Mouse (Mus musculus) gastrocnemius, adult 8-10 months (tissue): Measurements from ENCODE around the gene F2rl3. TPM values are rescaled to one million over a fixed set of nuclear protein-coding genes. Genes with fewer than 3 reads are reported as not detected.

ENCODE experiments used
- DNase-seq, 2 experiments: peaks; one replicate each; pipeline ENCODE4 v3.0.0; 2022; ENCODE audit warnings: low spot score in 2 of 2
- total RNA-seq, 4 experiments: library from RNA; stranded (reverse); gene quantifications; 2 replicates each; pipeline ENCODE4 v1.2.4; 2022

The F2rl3 gene
- 1 to 10 TPM; 1.1 to 2.0 (median 1.6) TPM for total RNA-seq

DNA sequence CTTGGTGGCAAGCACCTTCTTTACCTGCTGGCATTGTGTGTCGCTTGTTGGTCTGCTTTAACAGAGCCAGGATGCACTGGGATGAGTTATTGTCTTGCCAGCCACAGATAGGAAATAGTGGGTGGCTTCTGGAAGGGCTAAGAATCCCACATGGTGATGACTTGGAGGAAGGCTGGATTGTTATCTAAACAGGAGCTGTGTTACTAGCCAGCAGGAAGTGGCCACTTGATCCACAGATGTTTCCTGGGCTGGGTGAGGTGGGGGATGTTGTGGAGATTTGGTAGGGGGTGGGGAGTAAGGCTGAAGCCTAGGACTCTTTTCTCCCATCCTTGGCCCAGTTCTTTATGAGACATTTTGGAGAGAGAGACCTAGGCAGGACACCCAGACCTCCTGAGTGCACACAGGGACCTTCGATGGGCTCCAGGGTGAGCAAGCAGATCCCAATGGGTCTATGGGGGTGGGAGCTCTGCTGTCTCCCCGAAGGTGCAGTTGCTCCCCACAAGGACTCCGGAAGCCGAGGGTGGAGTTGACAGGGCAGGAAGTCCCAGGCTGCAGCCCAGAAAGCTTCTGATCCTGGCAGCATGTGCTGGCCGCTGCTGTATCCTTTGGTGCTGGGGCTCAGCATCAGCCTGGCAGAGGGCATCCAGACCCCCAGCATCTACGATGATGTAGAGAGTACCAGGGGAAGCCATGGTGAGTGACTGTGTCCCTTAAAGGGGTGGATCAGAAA, at the start of gene F2rl3:
F2rl3 (plus strand) TSS at position 559 of the 730 bp plus-strand sequence.
- no peak for DNase-seq

DNA sequence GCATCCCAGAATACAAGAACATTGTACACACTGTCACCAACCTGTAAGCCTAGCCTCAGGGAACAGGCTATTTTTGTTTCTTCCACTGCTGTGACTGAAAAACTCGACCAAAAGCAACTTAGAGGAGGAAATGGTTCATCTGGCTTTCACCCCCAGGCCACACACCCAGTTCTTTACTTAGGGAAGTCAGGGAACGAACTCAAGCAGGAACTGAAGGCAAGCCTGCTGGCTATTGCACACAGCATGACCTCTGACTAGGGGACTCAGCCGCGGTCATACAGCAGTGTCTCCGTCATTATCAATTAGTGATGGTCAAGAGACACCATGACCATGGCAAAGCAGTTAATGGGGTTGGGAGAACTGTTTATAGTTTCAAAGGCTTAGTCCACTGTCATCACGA, 49.1 kb upstream of the F2rl3 start:
- DNase-seq = no peak

DNA sequence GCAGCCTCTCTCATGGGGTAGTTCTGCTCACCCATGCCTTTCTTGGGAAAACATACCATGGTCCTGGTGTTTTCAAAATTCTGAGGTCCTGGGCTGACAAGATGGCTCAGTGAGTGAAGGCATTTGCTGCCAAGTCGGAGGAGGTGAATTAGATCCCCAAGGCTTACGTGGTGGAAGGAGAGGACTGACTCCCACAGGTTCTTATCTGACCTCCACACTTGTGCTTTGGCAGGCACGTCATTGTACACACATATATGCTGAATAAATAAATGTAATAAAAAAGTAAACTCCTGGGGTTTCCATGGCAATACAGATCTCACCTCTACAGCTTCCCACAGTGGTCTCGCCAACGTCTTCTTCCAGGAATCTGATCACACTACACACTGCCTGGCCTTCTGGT, 45.1 kb upstream of the F2rl3 start:
- no peak for DNase-seq

DNA sequence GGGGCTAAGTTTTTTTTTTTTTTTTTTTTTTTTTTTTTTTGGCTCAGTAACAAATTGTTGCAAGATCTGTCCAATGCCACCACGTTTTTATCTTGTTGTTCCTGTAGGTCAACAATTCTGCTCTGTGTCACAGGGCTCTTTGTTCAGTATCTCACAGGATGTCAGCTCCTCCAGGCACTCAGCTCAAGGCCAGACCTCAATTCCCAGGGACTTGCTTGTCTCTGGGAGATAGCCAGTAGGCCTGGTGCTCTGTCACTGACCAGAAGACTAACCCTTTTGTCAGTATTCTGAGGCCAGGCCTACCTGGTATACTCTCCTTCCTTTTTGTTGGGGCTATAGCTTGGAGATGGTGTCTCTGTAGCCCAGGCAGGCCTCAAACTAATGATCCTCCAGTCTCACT, 41.1 kb upstream of the F2rl3 start:
- no peak for DNase-seq

DNA sequence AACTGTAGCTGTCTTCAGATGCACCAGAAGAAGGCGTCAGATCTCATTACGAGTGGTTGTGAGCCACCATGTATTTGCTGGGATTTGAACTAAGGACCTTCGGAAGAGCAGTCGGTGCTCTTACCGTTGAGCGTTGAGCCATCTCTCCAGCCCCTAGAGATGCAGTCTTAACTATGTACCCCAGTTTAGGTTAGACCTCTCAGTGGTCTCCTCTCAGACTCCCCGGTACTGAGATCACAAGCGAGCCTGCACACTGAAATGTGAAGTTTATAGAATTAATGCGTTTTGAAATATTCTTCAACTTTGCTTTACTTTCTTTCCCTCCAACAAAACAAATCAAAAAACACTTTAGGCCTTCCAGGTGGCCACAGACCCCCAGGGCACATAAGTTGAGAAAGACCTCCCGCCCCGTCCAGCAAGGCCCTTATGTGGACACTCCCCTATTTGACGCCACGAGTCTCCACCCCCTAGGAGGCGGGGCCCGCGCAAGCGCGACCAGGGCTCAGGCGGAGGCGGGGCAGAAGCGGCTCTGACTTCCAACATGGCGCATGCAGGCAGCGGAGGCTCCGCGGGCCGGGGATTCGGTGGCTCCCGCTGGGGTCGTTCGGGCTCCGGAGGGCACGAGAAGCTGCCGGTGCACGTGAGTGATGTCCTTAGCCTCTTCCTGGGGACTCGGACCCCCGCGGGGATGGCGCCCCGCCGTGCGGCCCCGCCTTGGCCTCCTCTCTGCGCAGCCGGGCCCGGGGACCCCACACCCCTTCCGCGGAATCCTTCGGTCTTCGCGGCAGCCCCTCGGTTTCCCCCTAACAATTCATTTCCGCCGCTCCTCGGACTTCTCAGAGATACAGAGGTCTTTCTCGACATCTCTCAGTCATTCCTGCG, 38.7 kb upstream of the F2rl3 start, which contains the start of gene Sin3b:
Sin3b (plus strand) TSS at position 517 of the 882 bp plus-strand sequence.
- DNase-seq = peak; percentile 92 to 93

DNA sequence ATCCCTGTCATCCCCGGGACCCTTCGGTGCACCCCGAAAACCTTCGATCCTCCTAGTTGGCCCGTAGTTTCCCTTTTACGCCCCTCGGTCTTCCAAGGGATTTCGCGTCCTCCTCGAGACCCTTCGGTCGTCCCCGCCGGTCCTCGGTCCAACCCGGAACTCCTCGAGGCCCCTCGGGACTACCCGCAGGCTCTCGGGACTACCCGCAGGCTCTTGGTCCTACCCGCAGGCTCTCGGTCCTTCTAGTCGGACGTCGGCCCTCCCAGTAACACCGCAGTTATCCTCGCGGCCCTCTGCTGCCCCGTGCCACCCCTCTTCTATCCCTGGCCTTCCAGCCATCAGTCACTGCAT, 38.1 kb upstream of the F2rl3 start:
- no peak for DNase-seq

DNA sequence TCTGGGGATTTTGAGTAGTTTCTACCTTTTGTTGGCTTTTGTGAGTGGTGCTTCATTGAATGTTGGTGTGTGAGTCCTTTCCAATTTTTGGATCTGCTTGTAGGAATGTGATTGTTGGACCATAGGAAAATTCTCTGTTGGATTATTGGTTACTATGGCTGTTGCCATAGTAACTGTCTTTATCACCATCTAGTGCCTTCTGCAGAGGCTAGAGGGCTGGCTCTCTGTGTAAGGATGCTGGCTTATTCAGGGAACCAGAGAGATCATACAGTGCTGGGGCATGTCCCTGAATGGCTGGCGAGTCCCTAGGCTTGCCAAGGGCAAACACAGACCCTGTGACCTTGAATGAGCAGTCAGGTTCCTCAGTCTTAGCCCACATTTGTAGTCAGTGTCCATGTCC, 33.0 kb upstream of the F2rl3 start:
- no peak for DNase-seq

DNA sequence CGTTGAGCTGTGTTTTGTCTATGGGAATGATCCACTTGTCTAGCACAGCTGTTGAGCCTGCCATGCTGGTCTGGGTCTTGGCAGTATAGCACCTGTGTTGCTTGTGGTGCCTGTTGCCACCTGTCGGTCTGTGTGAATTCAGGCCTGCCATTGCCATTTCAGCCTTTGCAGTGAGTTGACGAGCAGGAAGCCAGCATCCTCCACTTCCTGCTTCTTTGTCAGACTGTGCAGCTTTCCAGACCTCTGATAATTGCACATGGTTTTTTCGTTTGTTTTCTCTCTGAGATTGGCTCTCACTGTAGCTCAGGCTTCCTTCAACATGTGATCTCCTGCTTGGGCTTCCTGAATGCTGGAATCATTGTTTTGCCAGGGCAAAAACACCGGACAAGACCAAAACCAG, 26.7 kb upstream of the F2rl3 start:
- no peak for DNase-seq

DNA sequence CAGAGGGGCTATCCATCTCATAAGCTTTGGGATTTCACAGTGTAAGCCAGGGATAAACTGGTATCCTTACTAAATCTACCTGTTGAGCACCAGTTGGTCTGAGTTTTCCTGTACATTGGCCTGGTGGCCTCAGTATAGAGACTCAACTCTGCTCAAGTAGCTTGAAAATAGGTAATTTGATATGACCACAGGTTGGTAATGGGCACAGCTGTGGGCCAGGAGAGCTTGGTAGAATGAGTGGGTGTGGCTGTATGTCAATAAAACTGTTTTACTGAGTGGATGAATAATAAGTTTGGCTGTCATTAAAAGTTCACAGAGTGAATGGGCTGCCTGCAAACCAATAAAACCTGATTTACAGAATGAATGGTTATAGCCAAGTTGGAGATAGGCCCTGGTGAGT, 24.8 kb upstream of the F2rl3 start:
- no peak for DNase-seq

DNA sequence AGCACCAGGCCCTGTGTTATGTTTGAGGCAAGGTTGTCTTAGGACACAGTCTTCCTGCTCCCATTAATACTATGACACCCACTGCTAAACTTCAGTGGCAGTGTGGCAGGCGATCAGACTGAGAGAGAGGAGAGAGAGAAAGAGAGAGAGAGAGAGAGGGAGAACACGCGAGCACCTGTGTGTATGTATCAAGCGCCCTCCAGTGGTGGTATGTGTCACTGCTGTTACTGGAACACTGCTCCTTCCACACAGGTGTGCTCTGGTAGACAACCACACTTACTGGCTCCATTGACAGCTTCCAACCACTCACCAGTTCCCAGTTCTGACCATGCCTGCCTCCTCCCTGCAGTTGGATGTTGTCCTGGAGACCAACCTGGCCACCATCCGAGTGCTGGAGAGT, 15.6 kb upstream of the F2rl3 start:
- peak; percentile 10 to 24 for DNase-seq

DNA sequence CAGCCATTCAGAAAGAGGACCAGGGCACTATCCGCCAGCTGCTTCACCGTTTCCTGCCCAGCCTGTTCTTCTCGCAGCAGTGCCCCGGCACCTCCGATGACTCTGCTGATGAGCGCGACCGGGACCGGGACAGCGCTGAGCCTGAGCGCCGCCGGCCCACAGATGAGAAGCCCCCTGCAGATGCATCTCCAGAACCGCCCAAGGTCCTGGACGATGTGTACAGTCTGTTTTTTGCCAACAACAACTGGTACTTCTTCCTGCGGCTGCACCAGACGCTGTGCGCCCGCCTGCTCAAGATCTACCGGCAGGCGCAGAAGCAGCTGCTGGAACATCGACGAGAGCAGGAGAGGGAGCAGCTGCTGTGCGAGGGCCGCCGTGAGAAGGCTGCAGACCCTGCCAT, 11.8 kb upstream of the F2rl3 start:
- no peak for DNase-seq

DNA sequence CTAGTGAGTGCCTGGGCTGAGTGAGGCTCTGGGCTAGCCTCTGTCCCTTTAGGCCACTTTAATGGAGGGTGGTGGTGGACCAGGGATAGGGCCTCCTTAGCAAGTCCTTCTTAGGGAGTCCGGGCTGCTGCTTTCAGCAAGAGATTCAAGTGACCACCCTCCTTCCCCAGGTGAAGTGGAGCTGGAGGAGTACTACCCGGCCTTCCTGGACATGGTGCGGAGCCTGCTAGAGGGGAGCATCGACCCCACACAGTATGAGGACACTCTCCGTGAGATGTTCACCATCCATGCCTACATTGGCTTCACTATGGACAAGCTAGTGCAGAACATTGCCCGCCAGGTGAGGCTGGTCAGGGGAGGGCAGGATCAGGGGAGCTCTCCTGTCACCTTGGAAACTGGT, 11.4 kb upstream of the F2rl3 start:
- no peak for DNase-seq

DNA sequence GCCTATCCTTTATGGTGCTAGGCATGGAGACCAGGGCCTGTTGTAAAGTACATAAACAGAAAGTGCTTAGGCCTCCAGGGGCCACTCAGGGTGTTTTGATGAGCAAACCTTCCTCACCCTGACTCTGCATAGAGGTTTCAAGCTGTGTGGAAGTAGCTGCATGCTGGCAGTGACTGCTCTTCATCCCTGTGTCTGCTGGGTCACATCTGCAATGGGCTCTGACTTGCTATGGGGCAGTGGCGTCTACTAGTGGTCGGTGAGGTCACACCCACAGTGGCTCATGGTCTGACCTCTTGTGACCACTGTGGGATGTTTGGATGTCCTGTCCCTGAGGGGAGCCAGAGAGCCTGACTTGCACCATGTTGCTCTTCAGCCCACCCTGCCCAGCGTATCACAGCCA, 10.6 kb upstream of the F2rl3 start:
- no peak for DNase-seq

DNA sequence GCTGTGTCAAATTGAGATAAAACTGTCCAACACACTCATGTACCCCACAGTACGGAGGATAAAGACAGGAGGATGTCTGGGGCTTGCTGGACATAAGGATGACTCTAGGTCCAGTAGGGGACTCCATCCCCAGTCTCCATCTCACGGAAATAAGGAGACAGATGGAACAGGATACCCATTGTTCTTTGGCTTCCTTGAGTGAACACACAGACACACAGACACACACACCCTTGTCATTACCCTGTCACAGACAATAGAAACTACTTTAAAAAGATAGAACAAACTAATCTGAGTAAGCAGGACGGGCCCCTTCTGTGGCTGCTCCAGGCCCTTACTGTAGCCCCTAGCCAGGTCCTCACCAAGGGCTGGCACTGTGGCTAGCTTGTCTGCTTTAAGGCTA, 9.4 kb upstream of the F2rl3 start:
- no peak for DNase-seq

DNA sequence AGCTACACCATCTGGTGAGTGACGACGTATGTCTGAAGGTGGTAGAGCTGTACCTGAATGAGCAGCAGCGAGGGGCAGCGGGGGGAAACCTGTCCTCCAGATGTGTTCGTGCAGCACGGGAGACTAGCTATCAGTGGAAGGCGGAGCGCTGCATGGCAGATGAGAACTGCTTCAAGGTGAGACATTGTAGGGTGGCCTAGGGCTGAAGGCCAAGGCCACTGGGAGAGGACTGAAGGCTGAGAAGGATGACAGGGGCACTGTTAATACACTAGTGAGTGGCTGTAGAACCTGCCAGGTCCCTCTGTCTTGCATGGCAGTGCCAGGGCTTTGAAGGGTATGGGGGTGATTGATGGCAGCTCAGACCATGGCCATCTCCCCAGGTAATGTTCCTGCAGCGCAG, 8.5 kb upstream of the F2rl3 start:
- DNase-seq = peak in 1 of 2 experiments; percentile 2

DNA sequence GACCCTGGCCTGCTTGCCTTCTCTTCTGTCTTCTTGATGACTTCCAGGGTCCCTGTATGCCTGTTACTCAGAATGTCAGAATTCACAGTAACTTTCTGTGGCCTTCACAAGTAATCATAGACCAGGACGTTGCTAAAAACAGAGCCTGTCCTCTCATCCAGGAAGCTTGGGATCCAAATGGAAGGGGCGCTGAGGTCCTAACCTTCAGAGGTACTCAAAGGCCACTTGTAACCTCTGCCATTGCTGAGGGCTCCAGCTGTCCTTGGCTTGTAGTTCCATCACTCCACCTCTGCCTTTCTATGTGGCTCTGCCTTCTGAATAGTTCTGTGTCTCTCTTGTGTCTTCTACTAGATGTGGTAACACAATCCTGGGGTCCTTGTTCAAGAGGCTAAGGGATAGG, 7.9 kb upstream of the F2rl3 start:
- no peak for DNase-seq

DNA sequence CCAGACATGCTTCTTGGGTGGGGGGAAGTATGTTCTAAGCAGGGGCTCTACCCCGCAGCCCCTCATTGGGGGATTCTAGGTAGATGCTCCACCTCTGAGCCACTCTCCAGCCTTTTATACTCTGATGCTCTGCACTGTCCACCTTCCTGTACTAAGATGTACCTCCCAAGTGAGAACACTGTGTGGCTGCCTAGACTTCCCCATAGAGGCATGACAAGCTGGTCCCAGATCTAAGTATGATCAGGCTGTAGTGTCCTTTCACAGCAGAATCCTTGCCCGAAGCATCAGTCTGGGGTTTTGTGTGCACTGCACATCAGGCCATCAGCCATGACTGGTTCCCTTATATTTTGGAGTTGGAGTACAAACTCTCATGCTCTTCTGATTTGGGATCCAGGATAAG, 5.6 kb upstream of the F2rl3 start:
- DNase-seq = peak in 1 of 2 experiments; percentile 0

DNA sequence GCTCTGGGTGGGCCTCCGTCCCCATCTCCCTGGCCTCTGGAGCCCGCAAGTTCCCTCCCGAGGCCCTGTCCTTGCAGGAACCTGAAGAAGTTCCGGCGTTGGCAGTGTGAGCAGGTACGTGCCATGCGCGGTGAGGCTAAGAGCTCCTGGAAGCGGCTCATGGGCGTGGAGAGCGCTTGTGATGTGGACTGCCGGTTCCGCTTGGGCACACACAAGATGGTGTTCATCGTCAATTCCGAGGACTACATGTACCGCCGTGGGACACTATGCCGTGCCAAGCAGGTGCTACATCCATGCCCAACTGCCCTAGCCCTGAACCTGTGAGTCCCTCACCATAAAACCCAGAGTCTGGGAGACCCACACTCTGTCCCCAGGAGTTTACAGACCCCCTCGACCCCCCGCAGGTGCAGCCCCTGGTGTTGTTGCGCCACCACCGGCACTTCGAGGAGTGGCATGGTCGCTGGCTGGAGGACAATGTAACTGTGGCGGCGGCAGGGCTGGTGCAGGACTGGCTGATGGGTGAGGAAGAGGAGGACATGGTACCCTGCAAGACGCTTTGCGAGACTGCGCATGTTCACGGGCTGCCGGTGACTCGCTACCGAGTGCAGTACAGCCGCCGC, 4.8 kb upstream of the F2rl3 start:
- DNase-seq = peak in 1 of 2 experiments; percentile 2

DNA sequence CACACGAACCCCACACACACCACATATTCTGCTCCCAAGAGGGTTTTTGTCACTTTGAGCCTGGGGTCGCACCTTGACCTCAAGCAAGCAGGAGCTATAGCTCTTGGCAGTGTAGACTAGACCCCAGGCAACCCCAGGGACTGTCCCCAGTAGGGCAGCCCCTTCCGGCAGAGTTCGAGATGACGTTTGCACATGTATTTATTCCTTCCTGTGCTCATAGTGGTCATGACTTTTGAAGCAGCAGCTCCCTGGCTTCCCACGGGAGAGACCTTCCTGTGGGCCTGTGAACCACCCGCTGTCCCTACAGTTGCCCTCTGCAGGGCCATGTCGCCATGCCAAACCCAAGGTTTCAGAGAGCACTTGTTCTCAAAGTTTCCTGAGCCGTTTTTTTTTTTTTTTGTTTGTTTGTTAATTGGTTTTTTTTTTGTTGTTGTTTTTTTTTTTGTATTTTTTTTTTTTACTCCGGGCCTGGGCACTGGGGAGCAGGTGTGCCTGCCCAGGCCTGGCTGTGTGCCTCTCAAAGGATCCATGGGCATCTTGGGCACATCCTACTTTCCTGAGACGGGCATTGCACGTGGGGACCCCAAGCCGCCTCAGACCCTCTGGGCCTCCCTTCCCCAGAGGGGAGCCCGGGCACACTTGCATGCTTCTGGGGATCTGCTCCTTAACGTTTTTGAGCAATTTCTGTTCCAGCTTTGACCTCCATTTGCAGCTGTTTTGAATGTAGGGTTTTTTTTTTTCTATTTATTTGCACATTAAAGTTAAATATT, 4.1 kb upstream of the F2rl3 start:
- DNase-seq = peak in 1 of 2 experiments; percentile 2

DNA sequence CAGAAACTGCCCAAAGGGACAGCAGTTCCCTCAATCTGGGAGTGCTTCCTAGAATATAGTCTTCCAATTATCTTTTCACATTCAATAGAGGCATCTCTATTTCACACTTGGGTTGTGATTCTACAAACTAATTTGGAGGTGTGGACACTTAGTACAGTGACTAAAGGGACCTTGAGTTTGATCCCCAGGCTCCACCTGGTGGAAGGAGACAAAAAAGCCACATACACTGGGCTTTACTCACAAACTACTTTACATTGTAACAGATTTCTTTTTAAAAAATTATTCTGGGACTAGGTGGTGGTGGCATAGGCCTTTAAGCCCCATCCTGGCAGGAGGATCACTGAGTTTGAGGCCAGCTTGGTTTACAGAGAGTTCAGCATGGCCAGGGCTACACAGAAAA, 3.4 kb upstream of the F2rl3 start:
- no peak for DNase-seq

DNA sequence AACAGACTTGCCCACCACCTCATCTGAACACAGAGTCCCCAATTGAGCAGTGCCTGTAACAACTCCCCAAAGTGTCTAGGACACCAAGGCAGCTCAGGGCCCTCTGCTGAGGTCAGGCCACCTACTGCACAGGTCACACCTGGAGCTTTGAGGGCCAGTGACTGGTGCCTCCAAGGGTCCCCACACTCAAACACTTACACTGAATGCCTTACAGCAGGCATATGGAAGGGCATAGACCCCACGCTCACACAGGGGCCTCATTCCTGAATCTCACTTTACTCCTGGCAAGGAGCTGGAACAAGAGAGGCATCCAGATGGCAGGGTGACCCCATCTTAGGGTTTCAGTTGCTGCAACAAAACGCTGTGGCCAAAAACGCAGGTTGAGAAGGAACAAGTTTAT, 1.5 kb upstream of the F2rl3 start:
- DNase-seq = peak in 1 of 2 experiments; percentile 2

DNA sequence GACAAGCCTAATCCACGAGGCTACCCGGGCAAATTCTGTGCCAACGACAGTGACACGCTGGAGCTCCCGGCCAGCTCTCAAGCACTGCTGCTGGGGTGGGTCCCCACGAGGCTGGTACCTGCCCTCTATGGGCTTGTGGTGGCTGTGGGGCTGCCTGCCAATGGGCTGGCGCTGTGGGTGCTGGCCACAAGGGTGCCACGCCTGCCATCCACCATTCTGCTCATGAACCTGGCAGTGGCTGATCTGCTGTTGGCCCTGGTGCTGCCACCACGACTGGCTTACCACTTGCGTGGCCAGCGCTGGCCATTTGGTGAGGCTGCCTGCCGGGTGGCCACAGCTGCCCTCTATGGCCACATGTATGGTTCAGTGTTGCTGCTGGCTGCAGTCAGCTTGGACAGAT, 626 bp downstream of the F2rl3 start:
- no peak for DNase-seq
